Mouse (Mus musculus) cerebellum, adult 2 months (tissue): Measurements from ENCODE around the gene Dzip1l. TPM values are rescaled to one million over a fixed set of nuclear protein-coding genes. Genes with fewer than 3 reads are reported as not detected.
A peak's percentile ranks its signal among the peaks of the same experiment; 100 is the strongest.

Experiments used
- DNase-seq, 2 experiments: peaks; one replicate each; pipeline ENCODE4 v3.0.0; 2021
- H3K27ac ChIP-seq: fragments of 200-500 bp; 2 replicates; pipeline ENCODE4 v1.5.1; 2012; ENCODE audit warnings: low read length, control low read depth, inconsistent platforms; ENCODE audit not compliant: insufficient read depth
- H3K27me3 ChIP-seq: fragments of 200-500 bp; 2 replicates; pipeline ENCODE4 v1.6.1; 2012; ENCODE audit warnings: inconsistent platforms, mild to moderate bottlenecking, low read length, moderate library complexity; ENCODE audit not compliant: control insufficient read depth, insufficient read depth
- H3K4me1 ChIP-seq: fragments of 200-500 bp; 2 replicates; pipeline ENCODE4 v1.6.1; 2011; ENCODE audit warnings: low read length; ENCODE audit not compliant: control insufficient read depth, insufficient read depth
- H3K4me3 ChIP-seq: fragments of 200-500 bp; replicated peaks from 2 replicates; pipeline ENCODE3; 2011; ENCODE audit warnings: mild to moderate bottlenecking, low read depth, low read length, control low read depth; ENCODE audit not compliant: insufficient read depth
- CTCF ChIP-seq: fragments of 200-500 bp; IDR thresholded peaks from 2 replicates; pipeline ENCODE4 v1.5.1; 2011; ENCODE audit warnings: low read depth, mild to moderate bottlenecking, control low read depth, low read length, moderate library complexity, borderline replicate concordance; ENCODE audit not compliant: insufficient read depth
- POLR2A ChIP-seq: fragments of 200-500 bp; IDR thresholded peaks from 2 replicates; pipeline ENCODE4 v1.6.1; 2011; ENCODE audit warnings: low read length, control low read depth, borderline replicate concordance; ENCODE audit not compliant: insufficient read depth
- WGBS: fragments of 180-500 bp; shearing (Covaris S2); methylation state at CpG from one replicate; pipeline ENCODE4 v1.1.7; 2018; 5-methylcytosine and 5-hydroxymethylcytosine counted together
- polyA plus RNA-seq: library from polyadenylated mRNA; depleted of rRNA; stranded (reverse); fragments of >200 nt; gene quantifications from 2 replicates; pipeline ENCODE4 v1.2.3, GENCODE M21; 2012

The Dzip1l gene
- polyA plus RNA-seq, 1 experiment, result 8.5 TPM

- H3K27me3 ChIP-seq, result no peaks in the 10 kb centered on the region
- H3K4me1 ChIP-seq, result no peaks in the 10 kb centered on the region
- no peak for DNase-seq
- H3K4me3 ChIP-seq, result no peak overlapping the region
- WGBS, result 71% methylated on average over 16 of the region's 16 CpGs
- TF ChIP-seq POLR2A (no peak), CTCF (no peak)
- no peak overlapping the region for H3K27ac ChIP-seq
These were observed 32.4 kb downstream of the Dzip1l start for GRCm38 (mm10) chr9:99661606-99662166.

GRCm38 (mm10) chr9:99662406-99662805 is 33.1 kb downstream of the Dzip1l start:
- Histone ChIP-seq H3K27me3 (no peaks in the 10 kb centered on the region), H3K4me3 (no peak overlapping the region), H3K4me1 (no peaks in the 10 kb centered on the region), H3K27ac (no peak overlapping the region)
- TF ChIP-seq CTCF (peak; percentile 78), POLR2A (no peak)
- DNase-seq, result peak; percentile 46 to 63
- 19% methylated on average over 7 of the region's 7 CpGs for WGBS

GRCm38 (mm10) chr9:99662887-99663286 is 33.6 kb downstream of the Dzip1l start:
- Histone ChIP-seq H3K4me3 (no peak overlapping the region), H3K27me3 (no peaks in the 10 kb centered on the region), H3K4me1 (no peaks in the 10 kb centered on the region), H3K27ac (no peak overlapping the region)
- no peak for DNase-seq
- WGBS, result 88% methylated on average over 10 of the region's 10 CpGs
- TF ChIP-seq CTCF (no peak), POLR2A (no peak)

GRCm38 (mm10) chr9:99667596-99667995 is 38.3 kb downstream of the Dzip1l start:
- Histone ChIP-seq H3K4me3 (no peak overlapping the region), H3K4me1 (no peaks in the 10 kb centered on the region), H3K27me3 (no peaks in the 10 kb centered on the region), H3K27ac (no peak overlapping the region)
- peak in 1 of 2 experiments; percentile 15 for DNase-seq
- TF ChIP-seq POLR2A, result no peak
- no peak for TF ChIP-seq CTCF
- 77% methylated on average over 8 of the region's 8 CpGs for WGBS

- no peak for DNase-seq
- TF ChIP-seq POLR2A, result no peak
- TF ChIP-seq CTCF, result no peak
- WGBS, result 33% methylated on average over 2 of the region's 2 CpGs
These were observed 42.3 kb downstream of the Dzip1l start for GRCm38 (mm10) chr9:99671603-99672002.

GRCm38 (mm10) chr9:99675714-99676113 is 46.4 kb downstream of the Dzip1l start:
- no peaks in the 10 kb centered on the region for H3K27me3 ChIP-seq
- WGBS, result 92% methylated on average over 3 of the region's 3 CpGs
- DNase-seq, result no peak
- no peak overlapping the region for H3K27ac ChIP-seq
- TF ChIP-seq CTCF (no peak), POLR2A (no peak)
- no peaks in the 10 kb centered on the region for H3K4me1 ChIP-seq
- H3K4me3 ChIP-seq, result no peak overlapping the region

More at GRCm38 (mm10) chr9:99671603-99672002, 42.3 kb downstream of the Dzip1l start:
- Histone ChIP-seq H3K4me3 (no peak overlapping the region), H3K27ac (no peak overlapping the region), H3K27me3 (no peaks in the 10 kb centered on the region), H3K4me1 (no peaks in the 10 kb centered on the region)

GRCm38 (mm10) chr9:99681980-99682570 is 52.8 kb downstream of the Dzip1l start:
- H3K4me3 ChIP-seq, result no peak overlapping the region
- no peak overlapping the region for H3K27ac ChIP-seq
- 24% methylated on average over 21 of the region's 21 CpGs for WGBS
- H3K27me3 ChIP-seq, result no peaks in the 10 kb centered on the region
- H3K4me1 ChIP-seq, result no peaks in the 10 kb centered on the region
- TF ChIP-seq POLR2A (no peak), CTCF (no peak)
- DNase-seq, result no peak

GRCm38 (mm10) chr9:99685061-99685521 is 55.8 kb downstream of the Dzip1l start:
- DNase-seq, result no peak

More at GRCm38 (mm10) chr9:99685061-99685521, 55.8 kb downstream of the Dzip1l start:
- Histone ChIP-seq H3K27ac (no peak overlapping the region), H3K27me3 (no peaks in the 10 kb centered on the region), H3K4me3 (no peak overlapping the region), H3K4me1 (no peaks in the 10 kb centered on the region)
- WGBS, result 20% methylated on average over 5 of the region's 5 CpGs
- TF ChIP-seq CTCF (no peak), POLR2A (no peak)
